Mouse (Mus musculus): ENCODE data around the gene Mecr. TPM values are rescaled to one million over a fixed set of nuclear protein-coding genes. Genes with fewer than 3 reads are reported as not detected.

Mecr gene
- total and polyA plus RNA-seq, 3 experiments: 92.1 to 137 TPM; not detected in 1

DNA sequence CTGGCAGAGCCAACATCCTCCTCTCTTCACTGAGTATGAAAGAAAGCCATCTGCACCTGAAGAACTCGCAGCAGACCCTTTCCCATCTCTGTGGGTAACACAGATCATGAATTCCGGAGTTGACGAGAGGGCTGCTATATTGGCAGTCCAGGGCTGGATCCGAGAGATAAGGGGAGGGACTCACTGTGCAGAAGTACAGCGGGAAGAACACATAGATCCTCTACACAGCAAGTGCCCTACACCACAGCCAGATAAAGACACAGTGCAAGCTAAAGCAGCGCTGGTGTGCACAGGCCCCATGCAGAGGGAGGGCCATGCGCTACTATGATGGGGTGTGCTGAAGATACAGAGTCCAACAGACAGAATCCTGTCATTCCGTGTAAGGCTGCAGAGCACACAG, 14.1 kb upstream of the Mecr start (continued):
- TF ChIP-seq KAT2A (conservative IDR thresholded peaks at IDR 0.05; ENCODE audit: low read depth, low read length): no peak
- no peak for TF ChIP-seq MAX (IDR thresholded peaks at IDR 0.05; ENCODE audit: low read length)
- TF ChIP-seq TBP (IDR thresholded peaks at IDR 0.05; ENCODE audit: low read depth, low read length): no peak
- TF ChIP-seq ELF1 (IDR thresholded peaks at IDR 0.05; ENCODE audit: low read depth, low read length): no peak
- TF ChIP-seq MYC (IDR thresholded peaks at IDR 0.05; ENCODE audit: low read depth, low read length): no peak
- no peak for TF ChIP-seq ZNF384 (IDR thresholded peaks at IDR 0.05; ENCODE audit: low read depth, low read length)
- no peak for TF ChIP-seq CTCF (IDR thresholded peaks at IDR 0.05 in 2 of 3, conservative IDR thresholded peaks at IDR 0.05 in 1 of 3; ENCODE audit: control insufficient read depth in 1 of 3, insufficient read depth in 1 of 3, low read depth in 2 of 3, low read length in 3 of 3, poor library complexity in 1 of 3, severe bottlenecking in 1 of 3)
- no peak for TF ChIP-seq MEF2A (IDR thresholded peaks at IDR 0.05; ENCODE audit: extremely low read depth, insufficient replicate concordance, low read depth, low read length, poor library complexity, severe bottlenecking)
- TF ChIP-seq GATA1 (IDR thresholded peaks at IDR 0.05; ENCODE audit: low read depth, low read length): 0 out of 2 replicates have a peak, but pooled peaks have one; percentile 36
- 0 out of 2 replicates have a peak, but pooled peaks have one; percentile 19 for TF ChIP-seq ETS1 (IDR thresholded peaks at IDR 0.05; ENCODE audit: low read depth, low read length)
- no peak for TF ChIP-seq SMC3 (IDR thresholded peaks at IDR 0.05; ENCODE audit: low read depth, low read length)
- no peak for TF ChIP-seq ZKSCAN1 (IDR thresholded peaks at IDR 0.05; ENCODE audit: low read depth, low read length)
- peak; percentile 36; the same call in 1 of the 2 replicates for TF ChIP-seq TCF12 (IDR thresholded peaks at IDR 0.05; ENCODE audit: low read depth, low read length)
- no peak for TF ChIP-seq POLR2A (IDR thresholded peaks at IDR 0.05; ENCODE audit: control insufficient read depth in 1 of 2, insufficient read depth in 1 of 2, low read depth in 1 of 2, low read length in 2 of 2, poor library complexity in 1 of 2)
- no peak for TF ChIP-seq MXI1 (IDR thresholded peaks at IDR 0.05; ENCODE audit: low read depth, low read length)
- no peak for TF ChIP-seq USF1 (IDR thresholded peaks at IDR 0.05; ENCODE audit: low read depth, low read length)
- TF ChIP-seq NRF1 (IDR thresholded peaks at IDR 0.05; ENCODE audit: insufficient read depth, low read depth, low read length, poor library complexity, severe bottlenecking): no peak

DNA sequence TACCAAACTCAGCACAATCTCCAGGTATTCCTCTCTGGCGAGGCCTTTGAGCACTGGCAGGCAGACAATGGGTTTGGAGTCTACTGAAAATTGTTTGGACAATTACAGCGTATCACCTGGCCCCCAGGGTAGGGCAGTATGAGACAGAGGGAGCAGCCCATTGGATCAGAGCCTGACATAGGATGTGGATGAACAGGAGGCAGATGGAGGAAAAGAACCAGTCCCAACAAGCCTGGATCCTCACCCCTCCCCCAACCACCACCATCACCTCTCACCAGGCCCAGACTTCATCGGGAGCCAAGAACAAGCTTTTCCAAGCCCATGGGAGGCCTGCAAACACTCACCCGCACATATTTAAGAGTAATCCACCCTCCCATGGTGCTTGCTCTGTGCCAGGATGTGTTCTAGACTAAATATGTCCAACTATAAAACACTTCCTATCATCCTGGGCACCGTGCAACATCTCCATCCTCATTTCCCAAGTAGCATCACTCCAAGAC, 11.7 kb upstream of the Mecr start:
- no peak for DNase-seq (ENCODE audit: low read depth, low spot score)
- Histone ChIP-seq H3K9ac (ENCODE audit: control insufficient read depth, low read depth, low read length, poor library complexity, severe bottlenecking) (no peak overlapping the region), H3K36me3 (ENCODE audit: control insufficient read depth in 1 of 2, insufficient read depth in 2 of 2, low read length in 2 of 2) (no peaks in the 10 kb centered on the region), H3K4me1 (ENCODE audit: control insufficient read depth in 1 of 2, insufficient read depth in 2 of 2, low read length in 2 of 2) (peaks cover 0 to 5% of the 10 kb centered on the region in 2 experiments; a peak in 1 of 4 replicates), H3K27me3 (ENCODE audit: control insufficient read depth in 1 of 2, insufficient read depth in 2 of 2, low read length in 2 of 2) (no peaks in the 10 kb centered on the region), H3K9me3 (replicated peaks; ENCODE audit: insufficient read depth, low read length) (no peaks in the 10 kb centered on the region), H3K79me2 (ENCODE audit: control insufficient read depth, insufficient read depth, low read length, poor library complexity) (no peaks in the 10 kb centered on the region), H3K27ac (ENCODE audit: control insufficient read depth, low read depth, low read length) (no peak overlapping the region), H3K4me3 (ENCODE audit: control insufficient read depth in 1 of 2, insufficient read depth in 1 of 2, low read depth in 2 of 2, low read length in 2 of 2) (no peak overlapping the region)
- TF ChIP-seq SMC3 (IDR thresholded peaks at IDR 0.05; ENCODE audit: low read depth, low read length) (no peak), USF2 (IDR thresholded peaks at IDR 0.05; ENCODE audit: borderline replicate concordance in 1 of 2, insufficient read depth in 1 of 2, low read depth in 1 of 2, low read length in 2 of 2) (no peak), CTCF (IDR thresholded peaks at IDR 0.05 in 2 of 3, conservative IDR thresholded peaks at IDR 0.05 in 1 of 3; ENCODE audit: control insufficient read depth in 1 of 3, insufficient read depth in 1 of 3, low read depth in 2 of 3, low read length in 3 of 3, poor library complexity in 1 of 3, severe bottlenecking in 1 of 3) (no peak), MEF2A (IDR thresholded peaks at IDR 0.05; ENCODE audit: extremely low read depth, insufficient replicate concordance, low read depth, low read length, poor library complexity, severe bottlenecking) (no peak), CHD1 (IDR thresholded peaks at IDR 0.05; ENCODE audit: low read depth, low read length) (no peak), GATA1 (IDR thresholded peaks at IDR 0.05; ENCODE audit: low read depth, low read length) (no peak), CHD2 (IDR thresholded peaks at IDR 0.05; ENCODE audit: low read length) (no peak), ETS1 (IDR thresholded peaks at IDR 0.05; ENCODE audit: low read depth, low read length) (no peak)

All from MEL (cell line).